Mouse (Mus musculus): ENCODE data around the gene Zmynd8. TPM values are rescaled to one million over a fixed set of nuclear protein-coding genes. Genes with fewer than 3 reads are reported as not detected.

Zmynd8 gene
- polyA plus RNA-seq, 1 experiment from 2014 or later, result 79.5 TPM

DNA sequence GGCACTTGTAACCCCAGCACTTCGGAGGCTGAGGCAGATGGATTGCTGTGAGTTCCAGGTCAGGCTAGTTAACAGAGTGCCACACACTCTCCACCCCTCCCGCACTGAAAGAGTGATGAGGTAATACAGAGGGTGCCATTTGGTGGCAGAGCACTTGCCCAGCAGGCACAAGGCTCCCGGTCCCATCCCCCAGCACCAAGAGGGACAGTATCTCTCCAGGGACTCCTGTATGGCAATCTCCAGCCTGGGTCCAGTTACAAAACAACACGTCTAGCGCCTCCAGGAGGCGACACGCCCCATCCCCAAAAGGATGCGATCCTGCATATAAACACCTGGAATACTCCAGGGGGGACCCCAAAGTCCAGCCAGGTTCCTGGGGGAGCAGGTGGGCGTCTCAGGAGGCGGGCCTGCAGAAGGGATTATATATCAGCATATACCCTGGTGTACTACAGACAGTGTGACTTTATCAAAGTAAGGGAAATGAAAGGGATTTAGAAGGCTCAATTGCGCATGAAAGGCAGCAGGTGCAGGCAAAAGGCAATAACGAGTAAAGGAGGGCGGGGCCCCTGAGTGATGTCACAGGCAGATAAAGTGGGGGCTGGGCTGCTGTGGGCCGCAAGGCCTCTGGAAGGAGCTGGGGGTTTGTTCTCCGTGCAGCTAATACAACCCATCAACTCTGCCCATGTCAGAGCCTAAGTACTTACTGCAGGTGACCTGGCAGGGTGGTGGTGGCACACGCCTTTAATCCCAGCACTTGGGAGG is 44.4 kb downstream of the Zmynd8 start:
- WGBS, result 30% methylated on average over 16 of the region's 16 CpGs
- H3K9ac ChIP-seq (replicated peaks), result no peak overlapping the region
- no peaks in the 10 kb centered on the region for H3K27me3 ChIP-seq (replicated peaks)
- H3K27ac ChIP-seq (replicated peaks), result peak overlapping the region; percentile 33; the same call in 1 of the 2 replicates
- no peak overlapping the region for H3K4me3 ChIP-seq (replicated peaks)
- no peak overlapping the region for H3K4me2 ChIP-seq
- H3K9me3 ChIP-seq (replicated peaks), result no peaks in the 10 kb centered on the region
- H3K4me1 ChIP-seq, result peaks cover 81% of the 10 kb centered on the region
- ATAC-seq (ENCODE audit: low FRiP score), result no peak
- H3K36me3 ChIP-seq, result peaks cover 15% of the 10 kb centered on the region

DNA sequence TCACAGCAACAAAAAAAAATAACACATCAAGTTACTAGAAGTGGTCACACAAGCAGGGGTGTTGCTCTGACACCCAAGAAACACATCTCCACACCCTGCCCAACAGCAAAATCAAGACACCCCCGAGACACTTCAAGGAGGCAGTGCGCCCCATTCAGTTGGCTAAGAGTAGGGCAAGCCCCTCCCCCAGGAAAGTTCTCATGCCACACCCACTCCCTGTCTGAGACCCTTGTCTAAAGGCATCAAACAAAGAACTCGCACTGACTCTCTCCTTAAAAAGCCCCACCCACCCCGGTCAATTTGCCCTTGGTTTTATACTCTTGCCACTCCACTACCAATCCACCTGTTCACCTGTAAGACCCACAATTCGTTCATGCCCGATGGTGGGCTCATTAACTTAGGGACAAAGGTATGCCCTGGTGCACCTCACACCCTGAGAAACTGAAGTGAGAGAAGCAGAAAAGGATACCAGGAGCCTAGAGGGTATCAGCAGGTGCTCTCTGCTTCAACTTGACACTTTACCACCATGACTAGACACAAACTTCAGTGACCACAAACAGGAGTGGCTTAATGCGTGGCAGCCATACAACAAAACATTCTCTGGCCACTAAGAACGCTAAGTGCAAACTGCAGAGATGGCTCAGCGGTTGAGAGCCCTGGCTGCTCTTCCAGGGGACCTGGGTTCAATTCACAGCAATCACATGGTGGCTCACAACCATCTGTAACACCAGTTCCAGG is 45.8 kb downstream of the Zmynd8 start:
- Histone ChIP-seq H3K4me1 (peaks cover 80% of the 10 kb centered on the region), H3K36me3 (peaks cover 15% of the 10 kb centered on the region)
- 82% methylated on average over 9 of the region's 9 CpGs for WGBS

DNA sequence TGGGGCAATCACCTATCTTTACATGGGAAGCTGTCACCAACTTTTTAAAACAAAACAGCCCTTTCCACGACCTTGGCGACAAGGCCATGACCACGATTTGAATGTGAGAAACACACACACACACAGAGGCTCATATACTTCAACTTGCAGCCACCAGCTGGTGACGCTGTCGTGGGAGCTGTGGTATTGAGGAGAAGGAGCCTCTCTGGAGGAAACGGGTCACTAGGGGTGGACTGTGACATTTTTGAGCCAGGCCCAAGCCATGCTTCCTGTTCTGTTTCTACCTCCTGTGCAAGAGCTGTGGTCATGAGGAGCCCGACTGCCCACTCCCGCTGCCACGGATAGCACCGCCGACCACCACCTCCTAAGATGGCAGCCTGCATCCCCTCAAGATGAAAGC is 46.4 kb downstream of the Zmynd8 start:
- H3K27me3 ChIP-seq (replicated peaks), result no peaks in the 10 kb centered on the region
- H3K9ac ChIP-seq (replicated peaks), result no peak overlapping the region
- no peak overlapping the region for H3K4me2 ChIP-seq
- no peaks in the 10 kb centered on the region for H3K9me3 ChIP-seq (replicated peaks)
- H3K36me3 ChIP-seq, result peaks cover 15% of the 10 kb centered on the region
- no peak overlapping the region; the same call in 1 of the 2 replicates for H3K27ac ChIP-seq (replicated peaks)
- 85% methylated on average over 11 of the region's 11 CpGs for WGBS
- peaks cover 74% of the 10 kb centered on the region for H3K4me1 ChIP-seq
- no peak for ATAC-seq (ENCODE audit: low FRiP score)
- H3K4me3 ChIP-seq (replicated peaks), result no peak overlapping the region

More for the DNA sequence above, 45.8 kb downstream of the Zmynd8 start:
- H3K9ac ChIP-seq (replicated peaks), result no peak overlapping the region
- H3K27me3 ChIP-seq (replicated peaks), result no peaks in the 10 kb centered on the region
- no peak overlapping the region for H3K4me2 ChIP-seq
- H3K27ac ChIP-seq (replicated peaks), result no peak overlapping the region
- H3K9me3 ChIP-seq (replicated peaks), result no peaks in the 10 kb centered on the region
- no peak overlapping the region for H3K4me3 ChIP-seq (replicated peaks)
- ATAC-seq (ENCODE audit: low FRiP score), result no peak

DNA sequence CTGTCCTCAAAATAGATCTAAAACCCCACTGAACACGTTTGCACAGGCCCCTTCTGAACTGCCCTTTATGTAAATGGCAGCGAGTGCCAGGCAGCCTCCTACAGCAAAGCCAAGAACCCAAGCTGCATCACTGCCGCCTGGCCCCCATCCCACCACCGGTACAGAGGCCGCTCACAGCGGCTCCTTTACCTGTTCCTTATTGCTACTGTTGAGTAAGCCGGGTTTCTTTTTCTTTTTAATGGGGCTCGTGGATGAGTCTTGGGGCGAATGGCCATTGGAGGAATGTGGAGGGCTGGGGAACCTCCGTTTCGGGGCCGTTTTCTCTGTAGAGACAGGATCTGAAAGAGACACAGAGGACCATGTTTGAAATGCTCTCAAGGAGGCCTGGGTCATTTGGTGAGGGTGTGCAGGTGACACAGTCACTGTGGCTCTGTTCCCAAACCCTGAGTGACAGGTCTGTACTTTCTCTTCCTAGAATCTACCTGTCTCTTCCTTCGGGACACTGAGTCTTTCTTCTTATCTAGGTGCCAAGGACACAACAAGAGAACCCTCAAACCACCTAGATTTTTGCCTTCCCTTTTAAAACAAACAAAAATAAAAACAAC is 46.9 kb downstream of the Zmynd8 start:
- no peaks in the 10 kb centered on the region for H3K27me3 ChIP-seq (replicated peaks)
- H3K9ac ChIP-seq (replicated peaks), result no peak overlapping the region
- WGBS, result 83% methylated on average over 13 of the region's 13 CpGs
- no peak for ATAC-seq (ENCODE audit: low FRiP score)
- H3K27ac ChIP-seq (replicated peaks), result peak overlapping the region; percentile 52
- H3K9me3 ChIP-seq (replicated peaks), result no peaks in the 10 kb centered on the region
- no peak overlapping the region for H3K4me3 ChIP-seq (replicated peaks)
- H3K4me1 ChIP-seq, result peaks cover 69% of the 10 kb centered on the region
- no peak overlapping the region for H3K4me2 ChIP-seq
- H3K36me3 ChIP-seq, result peaks cover 15% of the 10 kb centered on the region

DNA sequence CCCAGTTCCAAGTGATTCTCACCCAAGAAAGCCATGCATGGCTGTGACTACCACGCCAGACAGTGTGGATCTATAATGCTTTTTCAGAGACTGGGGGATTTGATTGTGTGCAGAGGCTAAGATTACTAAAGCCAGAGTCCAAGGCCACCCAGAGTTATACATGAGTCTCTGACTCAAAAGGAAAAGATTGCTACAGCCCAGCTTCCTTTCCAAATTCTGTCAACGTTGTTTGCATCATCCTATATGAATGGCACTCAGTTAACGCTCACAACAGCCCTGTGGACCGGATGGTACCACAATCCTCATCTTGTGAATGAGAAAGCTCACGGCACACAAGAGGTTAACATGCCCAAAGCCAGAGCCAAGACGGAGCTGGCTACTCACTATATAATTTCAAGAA is 48.0 kb downstream of the Zmynd8 start:
- H3K4me2 ChIP-seq, result no peak overlapping the region
- H3K4me1 ChIP-seq, result peaks cover 58% of the 10 kb centered on the region
- H3K27ac ChIP-seq (replicated peaks), result peak overlapping the region; percentile 52
- H3K9me3 ChIP-seq (replicated peaks), result no peaks in the 10 kb centered on the region
- H3K36me3 ChIP-seq, result peaks cover 16% of the 10 kb centered on the region
- no peak for ATAC-seq (ENCODE audit: low FRiP score)
- no peak overlapping the region for H3K9ac ChIP-seq (replicated peaks)
- no peaks in the 10 kb centered on the region for H3K27me3 ChIP-seq (replicated peaks)
- no peak overlapping the region for H3K4me3 ChIP-seq (replicated peaks)
- WGBS, result 71% methylated on average over 6 of the region's 6 CpGs

DNA sequence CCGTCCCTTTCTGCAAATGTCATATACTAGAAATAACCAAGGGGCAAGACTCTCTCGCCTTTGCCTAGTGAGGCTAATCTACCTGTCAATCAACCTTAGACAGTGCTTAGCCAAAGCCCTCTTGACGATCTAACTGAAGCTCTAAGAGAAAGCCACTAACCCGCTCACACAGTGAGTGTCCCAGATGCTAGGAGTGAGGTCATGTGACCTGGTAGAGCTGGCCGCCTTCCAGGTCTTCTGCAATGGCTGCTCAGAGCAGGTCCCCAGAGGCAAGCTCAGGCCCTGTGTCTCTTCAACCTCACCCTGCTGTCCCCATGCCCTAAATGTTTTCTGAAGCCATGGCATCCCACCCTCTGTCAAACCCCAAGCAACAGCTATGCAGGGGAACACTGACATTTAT is 49.7 kb downstream of the Zmynd8 start:
- peaks cover 41% of the 10 kb centered on the region for H3K4me1 ChIP-seq
- 36% methylated on average over 5 of the region's 5 CpGs for WGBS
- H3K9me3 ChIP-seq (replicated peaks), result no peaks in the 10 kb centered on the region
- H3K27ac ChIP-seq (replicated peaks), result peak overlapping the region; percentile 25; the same call in 1 of the 2 replicates
- ATAC-seq (ENCODE audit: low FRiP score), result no peak; the same call in 1 of the 2 replicates
- no peak overlapping the region for H3K9ac ChIP-seq (replicated peaks)
- H3K4me3 ChIP-seq (replicated peaks), result no peak overlapping the region
- no peak overlapping the region for H3K4me2 ChIP-seq
- H3K27me3 ChIP-seq (replicated peaks), result no peaks in the 10 kb centered on the region
- H3K36me3 ChIP-seq, result peaks cover 33% of the 10 kb centered on the region

DNA sequence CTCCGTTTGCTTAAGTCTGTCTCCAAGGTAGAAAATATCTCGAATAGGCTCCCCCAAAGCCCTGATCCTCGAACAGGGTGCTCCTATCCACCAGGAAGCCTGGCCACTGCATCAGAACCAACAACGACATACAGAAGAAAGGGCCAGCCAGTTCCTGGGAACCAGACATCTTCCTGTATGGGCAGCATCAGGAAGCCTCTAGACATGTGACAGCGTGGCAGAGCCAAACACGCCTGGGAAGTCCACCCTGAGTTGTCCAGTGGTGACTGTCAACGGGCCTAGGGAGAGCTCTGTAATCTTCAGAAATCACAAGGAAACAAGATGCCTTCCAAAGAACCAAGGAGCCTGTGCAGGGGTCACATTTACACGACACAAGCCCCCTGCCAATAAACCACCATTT is 52.0 kb downstream of the Zmynd8 start:
- WGBS, result 89% methylated on average over 8 of the region's 8 CpGs
- ATAC-seq (ENCODE audit: low FRiP score), result no peak
- Histone ChIP-seq H3K27me3 (replicated peaks) (no peaks in the 10 kb centered on the region), H3K4me3 (replicated peaks) (no peak overlapping the region), H3K4me2 (no peak overlapping the region), H3K9ac (replicated peaks) (no peak overlapping the region), H3K36me3 (peaks cover 57% of the 10 kb centered on the region), H3K27ac (replicated peaks) (no peak overlapping the region), H3K9me3 (replicated peaks) (no peaks in the 10 kb centered on the region), H3K4me1 (peaks cover 27% of the 10 kb centered on the region)

DNA sequence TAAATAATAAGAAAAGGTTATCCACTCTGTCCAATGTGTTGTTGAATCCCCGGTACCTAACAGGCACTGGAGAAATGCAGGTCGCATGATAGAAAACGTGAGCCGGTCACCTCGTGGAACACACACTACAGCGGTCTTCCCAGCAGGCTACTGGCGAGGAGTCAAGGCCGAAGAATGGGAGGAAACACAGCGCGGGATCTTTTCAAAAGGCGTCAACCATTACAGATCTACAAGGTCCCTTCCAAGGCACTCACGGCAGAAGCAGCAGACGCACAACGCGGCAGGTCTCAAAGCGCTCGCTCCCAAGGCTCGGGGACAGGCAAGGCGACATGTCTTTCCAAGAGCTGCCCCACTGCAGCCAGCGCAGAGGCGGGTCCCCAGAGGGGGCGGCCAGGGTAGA is 53.3 kb downstream of the Zmynd8 start:
- 78% methylated on average over 22 of the region's 22 CpGs for WGBS
- Histone ChIP-seq H3K4me2 (no peak overlapping the region), H3K27ac (replicated peaks) (no peak overlapping the region), H3K4me1 (peaks cover 14% of the 10 kb centered on the region), H3K9me3 (replicated peaks) (no peaks in the 10 kb centered on the region), H3K36me3 (peaks cover 58% of the 10 kb centered on the region), H3K4me3 (replicated peaks) (no peak overlapping the region), H3K9ac (replicated peaks) (no peak overlapping the region), H3K27me3 (replicated peaks) (no peaks in the 10 kb centered on the region)
- no peak for ATAC-seq (ENCODE audit: low FRiP score)

DNA sequence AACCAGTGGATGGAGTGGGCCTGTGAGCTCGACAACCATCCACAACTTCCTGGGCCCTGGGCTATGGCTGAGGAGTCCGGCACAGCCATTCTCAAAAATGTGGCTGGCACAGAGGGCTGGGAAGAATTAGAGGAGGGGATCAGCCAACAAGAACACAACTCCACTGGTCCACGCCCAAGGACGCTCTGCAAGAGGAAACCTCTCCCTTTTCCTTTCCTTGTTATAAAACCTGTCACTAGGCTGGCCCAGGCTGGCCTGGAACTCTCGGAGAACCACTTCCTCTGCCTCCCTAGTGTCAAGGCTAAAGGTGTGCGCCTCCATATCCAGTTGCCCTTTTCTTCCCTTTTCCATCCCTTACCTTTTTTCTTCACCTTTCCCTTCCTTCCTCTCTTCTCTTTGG is 55.5 kb downstream of the Zmynd8 start:
- H3K27me3 ChIP-seq (replicated peaks), result no peaks in the 10 kb centered on the region
- H3K4me2 ChIP-seq, result no peak overlapping the region
- H3K4me1 ChIP-seq, result peaks cover 18% of the 10 kb centered on the region
- H3K36me3 ChIP-seq, result peaks cover 61% of the 10 kb centered on the region
- H3K4me3 ChIP-seq (replicated peaks), result no peak overlapping the region
- no peak overlapping the region for H3K9ac ChIP-seq (replicated peaks)
- no peak for ATAC-seq (ENCODE audit: low FRiP score)
- no peak overlapping the region for H3K27ac ChIP-seq (replicated peaks)
- WGBS, result 100% methylated on average over 6 of the region's 6 CpGs
- H3K9me3 ChIP-seq (replicated peaks), result no peaks in the 10 kb centered on the region

DNA sequence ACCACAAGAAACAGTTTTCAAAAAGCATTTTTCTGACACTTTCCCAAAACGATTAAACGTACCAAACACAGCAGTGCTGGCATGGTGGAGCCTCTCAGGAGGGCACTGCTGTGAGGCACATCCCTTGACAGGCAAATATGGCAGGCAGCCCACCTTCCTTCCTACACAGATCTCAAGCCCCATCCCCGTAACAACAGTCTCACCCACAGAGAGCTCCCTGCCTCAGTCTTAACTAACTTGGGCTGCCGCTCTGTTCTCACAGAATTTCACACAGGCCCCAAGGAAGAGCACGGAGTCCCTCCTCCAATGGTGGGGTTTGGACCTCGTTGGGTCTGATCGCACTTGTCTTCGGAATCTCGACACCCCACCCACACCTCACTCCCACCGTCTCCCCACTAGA is 56.6 kb downstream of the Zmynd8 start:
- no peak overlapping the region for H3K4me2 ChIP-seq
- H3K9ac ChIP-seq (replicated peaks), result no peak overlapping the region
- ATAC-seq (ENCODE audit: low FRiP score), result no peak
- H3K9me3 ChIP-seq (replicated peaks), result no peaks in the 10 kb centered on the region
- WGBS, result 86% methylated on average over 10 of the region's 10 CpGs
- H3K4me1 ChIP-seq, result peaks cover 24% of the 10 kb centered on the region
- H3K27me3 ChIP-seq (replicated peaks), result no peaks in the 10 kb centered on the region
- no peak overlapping the region for H3K4me3 ChIP-seq (replicated peaks)
- H3K27ac ChIP-seq (replicated peaks), result no peak overlapping the region
- H3K36me3 ChIP-seq, result peaks cover 69% of the 10 kb centered on the region

DNA sequence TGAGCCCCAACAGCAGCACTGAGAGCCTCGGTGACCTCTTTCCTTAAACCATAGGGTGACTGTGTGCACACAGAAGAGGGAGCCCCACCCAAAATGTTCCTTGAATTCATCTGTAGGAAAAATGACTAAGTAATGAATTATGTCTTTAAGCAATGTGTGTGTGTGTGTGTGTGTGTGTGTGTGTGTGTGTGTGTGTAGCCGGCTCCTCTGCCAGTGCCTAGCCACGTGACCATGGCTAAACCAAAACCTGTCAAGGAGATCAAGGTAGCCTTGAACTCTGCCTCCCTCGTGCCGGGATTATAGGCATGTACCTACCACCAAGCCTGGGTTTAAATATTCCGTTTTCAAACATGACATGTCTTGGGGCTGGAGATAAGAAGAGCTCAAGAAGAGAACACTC is 57.0 kb downstream of the Zmynd8 start:
- Histone ChIP-seq H3K4me2 (no peak overlapping the region), H3K27ac (replicated peaks) (no peak overlapping the region), H3K9ac (replicated peaks) (no peak overlapping the region), H3K4me1 (peaks cover 24% of the 10 kb centered on the region), H3K4me3 (replicated peaks) (no peak overlapping the region), H3K36me3 (peaks cover 69% of the 10 kb centered on the region), H3K27me3 (replicated peaks) (no peaks in the 10 kb centered on the region), H3K9me3 (replicated peaks) (no peaks in the 10 kb centered on the region)
- no peak for ATAC-seq (ENCODE audit: low FRiP score)
- WGBS, result 91% methylated on average over 6 of the region's 6 CpGs

DNA sequence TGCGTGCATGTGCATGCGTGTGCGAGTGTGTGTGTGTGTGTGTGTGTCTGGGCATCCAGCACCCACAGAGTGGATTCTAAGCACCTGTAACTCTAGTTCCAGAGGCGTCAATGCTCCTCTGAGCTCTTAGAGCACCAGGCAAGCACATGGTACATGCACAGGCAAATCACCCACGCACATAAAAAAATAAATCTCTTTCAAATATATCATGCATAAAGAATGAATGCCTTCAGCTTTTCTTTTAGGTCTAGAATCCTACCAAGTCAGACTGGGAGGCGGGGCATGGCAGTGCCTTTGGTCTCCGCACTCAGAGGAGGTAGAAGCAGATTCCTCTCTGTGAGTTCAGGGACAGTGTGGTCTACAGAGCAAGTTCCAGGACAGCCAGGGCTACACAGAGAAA is 58.0 kb downstream of the Zmynd8 start:
- Histone ChIP-seq H3K9ac (replicated peaks) (no peak overlapping the region), H3K9me3 (replicated peaks) (no peaks in the 10 kb centered on the region), H3K4me3 (replicated peaks) (no peak overlapping the region), H3K4me2 (no peak overlapping the region), H3K27ac (replicated peaks) (no peak overlapping the region; the same call in 1 of the 2 replicates), H3K4me1 (peaks cover 24% of the 10 kb centered on the region), H3K36me3 (peaks cover 76% of the 10 kb centered on the region), H3K27me3 (replicated peaks) (no peaks in the 10 kb centered on the region)
- no peak for ATAC-seq (ENCODE audit: low FRiP score)
- WGBS, result 85% methylated on average over 7 of the region's 7 CpGs

Measured in neural tube, embryonic 15.5 days (tissue).